Mouse (Mus musculus) liver, embryonic 11.5 days (tissue): ENCODE data around the gene Ret. TPM values are rescaled to one million over a fixed set of nuclear protein-coding genes. Genes with fewer than 3 reads are reported as not detected.
A peak's percentile ranks its signal among the peaks of the same experiment; 100 is the strongest.

Source experiments
- ATAC-seq: fragments of 200-750 bp; cut with Nextera tagmentation; replicated peaks from 2 replicates; pipeline ENCODE4 v1.8.0; 2017; ENCODE audit warnings: moderate number of reproducible peaks, mild to moderate bottlenecking, moderate TSS enrichment, moderate library complexity; ENCODE audit not compliant: low FRiP score
- DNase-seq: peaks from one replicate; pipeline ENCODE4 v3.0.0-alpha.2; 2017; ENCODE audit warnings: low spot score
- H3K27ac ChIP-seq: fragments of 300-500 bp; sonication (generic); 2 replicates; pipeline ENCODE4 v1.5.1; 2014; ENCODE audit warnings: mild to moderate bottlenecking, low read depth, low read length, control low read depth
- H3K27me3 ChIP-seq: fragments of 300-500 bp; sonication (generic); replicated peaks from 2 replicates; pipeline ENCODE4 v1.6.1; 2014; ENCODE audit warnings: low read length, mixed read lengths; ENCODE audit not compliant: control insufficient read depth, insufficient read depth
- H3K36me3 ChIP-seq: fragments of 300-500 bp; sonication (generic); 2 replicates; pipeline ENCODE4 v1.6.1; 2014; ENCODE audit warnings: mild to moderate bottlenecking, low read length, moderate library complexity, mixed read lengths; ENCODE audit not compliant: control insufficient read depth, insufficient read depth
- H3K4me1 ChIP-seq: fragments of 300-500 bp; sonication (generic); replicated peaks from 2 replicates; pipeline ENCODE4 v1.6.1; 2014; ENCODE audit warnings: low read length, mixed read lengths; ENCODE audit not compliant: control insufficient read depth, insufficient read depth
- H3K4me2 ChIP-seq: fragments of 300-500 bp; sonication (generic); 2 replicates; pipeline ENCODE4 v1.6.1; 2014; ENCODE audit warnings: mild to moderate bottlenecking, control low read depth, moderate library complexity
- H3K4me3 ChIP-seq: fragments of 300-500 bp; sonication (generic); 2 replicates; pipeline ENCODE4 v1.5.1; 2014; ENCODE audit warnings: low read depth, low read length, control low read depth
- H3K9ac ChIP-seq: fragments of 300-500 bp; sonication (generic); 2 replicates; pipeline ENCODE4 v1.6.1; 2014; ENCODE audit warnings: low read depth, low read length, control low read depth
- H3K9me3 ChIP-seq: fragments of 300-500 bp; sonication (generic); 2 replicates; pipeline ENCODE4 v1.6.1; 2016; ENCODE audit warnings: low read length, inconsistent platforms, mixed read lengths; ENCODE audit not compliant: control insufficient read depth
- WGBS: fragments of 180-500 bp; shearing (Covaris S2); extraction: QIAGEN DNeasy Blood & Tissue Kit; methylation state at CpG from one replicate; pipeline ENCODE4 v1.1.7; 2014; 5-methylcytosine and 5-hydroxymethylcytosine counted together
- polyA plus RNA-seq: library from polyadenylated mRNA; unstranded; fragments of >200 nt; fragmentation: Nextera tagmentation; extraction: Ambion mirVana; gene quantifications from 2 replicates; pipeline ENCODE4 v1.2.1, GENCODE M21; 2014

The Ret gene
- 0.91 and 0.95 TPM in 2 replicates for polyA plus RNA-seq

DNA sequence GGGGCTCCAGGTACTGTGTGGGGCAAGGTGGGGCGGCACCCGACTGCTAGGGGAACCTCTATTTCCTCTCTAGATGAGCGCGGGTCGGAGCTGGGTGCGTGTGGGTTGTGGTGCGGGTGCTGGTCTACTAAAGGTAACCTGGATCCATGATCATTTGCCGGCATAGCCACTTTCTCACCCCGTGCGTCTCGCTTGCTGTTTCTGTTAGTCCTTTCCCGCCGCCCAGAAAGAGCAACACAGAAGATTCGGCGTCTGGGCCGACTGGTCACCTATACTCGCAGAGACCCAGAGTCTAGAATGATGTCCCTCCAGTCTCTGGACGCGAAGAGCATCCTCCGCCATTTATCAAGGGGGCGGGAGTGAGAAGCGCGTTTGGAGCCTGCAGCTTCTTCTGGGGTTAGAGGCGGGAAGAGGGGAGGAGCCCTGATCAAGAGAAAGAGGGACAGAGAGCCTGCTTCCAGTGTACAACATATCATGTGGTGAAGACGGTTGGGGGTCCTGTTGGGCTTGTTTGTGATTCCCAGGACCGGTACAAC is at the start of gene Ret:
Gene Ret, minus strand, starts transcription at position 279 of the 536 bp plus-strand sequence.
- Histone ChIP-seq H3K4me1 (no peaks in the 10 kb centered on the region), H3K9ac (no peak within 1 kb of the TSS), H3K4me3 (peak within 1 kb of the TSS; percentile 56), H3K27ac (no peak within 1 kb of the TSS), H3K27me3 (peaks cover 71% of the 10 kb centered on the region), H3K4me2 (peak within 1 kb of the TSS; percentile 85), H3K9me3 (no peaks in the 10 kb centered on the region), H3K36me3 (no peaks in the 10 kb centered on the region)
- ATAC-seq = no peak
- 1% methylated on average over 26 of the region's 26 CpGs for WGBS
- DNase-seq = no peak

DNA sequence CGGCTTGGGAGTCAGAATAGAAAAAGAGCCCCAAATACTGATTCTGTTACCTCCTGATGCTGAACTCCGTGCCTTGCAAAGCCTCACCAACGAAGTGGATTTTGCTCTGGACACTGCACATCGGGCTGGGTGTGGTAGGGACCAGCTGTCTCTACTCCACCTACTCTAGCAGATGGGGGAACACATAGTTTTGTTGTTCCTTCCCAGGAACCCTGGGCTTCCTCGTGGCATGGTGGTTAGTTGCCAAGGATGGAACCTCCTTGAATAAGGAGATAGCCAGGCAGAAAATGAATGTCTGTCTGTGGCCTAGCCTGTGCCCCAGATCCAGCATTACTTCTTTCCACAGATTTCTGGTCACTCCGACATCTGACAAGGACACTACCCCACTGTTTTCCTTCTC is 49.6 kb upstream of the Ret start:
- no peak for ATAC-seq
- no peaks in the 10 kb centered on the region for H3K9me3 ChIP-seq
- H3K27me3 ChIP-seq = no peaks in the 10 kb centered on the region
- H3K4me1 ChIP-seq = no peaks in the 10 kb centered on the region
- H3K36me3 ChIP-seq = no peaks in the 10 kb centered on the region
- WGBS = 82% methylated on average over 6 of the region's 6 CpGs
- no peak overlapping the region for H3K9ac ChIP-seq
- H3K4me2 ChIP-seq = no peak overlapping the region
- no peak overlapping the region for H3K27ac ChIP-seq
- DNase-seq = no peak
- H3K4me3 ChIP-seq = no peak overlapping the region

DNA sequence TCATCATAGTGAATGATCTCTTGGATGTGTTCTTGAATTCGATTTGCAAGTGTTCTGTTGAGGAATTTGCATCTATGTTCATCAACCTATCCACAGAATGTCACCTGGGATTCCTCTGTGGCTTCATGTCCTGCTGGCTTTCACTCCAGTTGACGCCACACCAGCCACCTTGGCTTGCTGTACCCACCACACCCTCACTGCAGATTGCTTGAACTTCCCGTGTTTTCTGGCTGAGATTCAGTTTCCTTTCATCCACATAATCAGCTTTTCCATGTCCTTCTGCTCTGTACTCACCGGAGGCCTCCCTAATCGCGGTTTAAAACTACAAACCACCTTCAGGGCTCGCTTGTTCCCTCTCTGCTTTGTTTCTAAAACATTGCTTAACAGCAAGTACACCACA is 46.6 kb upstream of the Ret start:
- H3K27me3 ChIP-seq = no peaks in the 10 kb centered on the region
- H3K4me3 ChIP-seq = no peak overlapping the region
- no peaks in the 10 kb centered on the region for H3K9me3 ChIP-seq
- 71% methylated on average over 7 of the region's 7 CpGs for WGBS
- DNase-seq (no peak), ATAC-seq (no peak)
- no peaks in the 10 kb centered on the region for H3K4me1 ChIP-seq
- no peak overlapping the region for H3K4me2 ChIP-seq
- no peaks in the 10 kb centered on the region for H3K36me3 ChIP-seq
- H3K9ac ChIP-seq = no peak overlapping the region
- H3K27ac ChIP-seq = no peak overlapping the region

DNA sequence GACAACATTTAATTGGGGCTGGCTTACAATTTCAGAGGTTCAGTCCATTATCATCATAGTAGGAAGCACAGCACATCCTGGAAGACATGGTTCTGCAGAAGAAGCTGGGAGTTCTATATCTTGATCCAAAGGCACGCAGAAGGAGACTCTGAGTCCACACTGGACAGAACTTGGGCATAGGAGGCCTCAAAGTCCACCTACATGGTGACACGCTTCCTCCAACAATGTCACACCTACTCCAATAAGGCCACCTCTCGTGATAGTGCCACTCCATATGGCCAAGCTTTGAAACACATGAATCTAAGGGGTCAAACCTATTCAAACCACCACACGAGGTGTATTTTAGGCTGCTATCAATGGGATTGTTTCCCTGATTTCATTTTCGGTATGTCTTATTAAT is 45.4 kb upstream of the Ret start:
- Histone ChIP-seq H3K4me1 (no peaks in the 10 kb centered on the region), H3K4me3 (no peak overlapping the region), H3K4me2 (no peak overlapping the region), H3K9me3 (no peaks in the 10 kb centered on the region), H3K9ac (no peak overlapping the region), H3K36me3 (no peaks in the 10 kb centered on the region), H3K27ac (no peak overlapping the region), H3K27me3 (no peaks in the 10 kb centered on the region)
- DNase-seq (no peak), ATAC-seq (no peak)
- 83% methylated on average over 5 of the region's 5 CpGs for WGBS

DNA sequence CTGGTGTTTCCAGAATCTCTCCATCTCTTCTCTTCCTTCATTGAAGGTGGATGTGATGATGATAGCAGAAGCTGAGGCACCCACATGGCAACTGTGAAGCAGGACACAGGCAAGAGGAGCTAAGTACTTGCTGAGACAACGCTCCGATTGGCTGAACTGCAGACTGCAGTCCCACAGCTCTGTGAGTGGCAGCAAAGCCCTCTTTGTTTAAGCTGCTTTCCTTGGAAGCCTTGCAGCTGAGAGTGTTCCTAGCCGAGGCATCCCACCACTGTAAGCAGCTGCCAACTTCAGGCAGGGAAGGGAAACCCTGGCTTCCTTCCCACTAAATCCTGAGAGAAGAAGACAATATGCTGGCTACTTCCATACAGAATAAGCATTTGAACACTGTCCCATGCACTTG is 28.6 kb upstream of the Ret start:
- H3K4me2 ChIP-seq = no peak overlapping the region
- no peaks in the 10 kb centered on the region for H3K4me1 ChIP-seq
- H3K27ac ChIP-seq = no peak overlapping the region
- H3K9ac ChIP-seq = no peak overlapping the region
- 44% methylated on average over 3 of the region's 3 CpGs for WGBS
- no peaks in the 10 kb centered on the region for H3K27me3 ChIP-seq
- H3K9me3 ChIP-seq = no peaks in the 10 kb centered on the region
- H3K36me3 ChIP-seq = no peaks in the 10 kb centered on the region
- DNase-seq (no peak), ATAC-seq (no peak)
- no peak overlapping the region for H3K4me3 ChIP-seq

DNA sequence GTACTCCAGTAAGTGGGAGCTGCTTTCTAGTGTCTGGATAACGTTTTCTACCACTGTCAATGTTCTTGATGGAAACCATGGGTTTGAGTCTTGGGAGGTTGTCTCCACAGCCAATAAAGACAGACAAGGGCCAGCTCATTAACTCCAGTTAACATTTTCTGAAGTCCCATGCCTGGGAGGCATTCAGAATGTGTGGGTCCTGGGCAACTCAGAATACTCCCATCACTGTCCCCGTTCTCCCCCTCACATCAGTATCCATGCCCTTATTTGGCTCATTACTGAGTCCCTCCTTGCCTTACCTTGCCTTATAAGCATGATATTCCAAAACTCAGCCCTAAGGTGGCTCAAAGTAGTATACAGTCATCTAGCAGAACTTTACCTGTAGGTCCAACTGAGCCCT is 25.0 kb upstream of the Ret start:
- H3K4me3 ChIP-seq = no peak overlapping the region
- H3K27me3 ChIP-seq = no peaks in the 10 kb centered on the region
- ATAC-seq (no peak), DNase-seq (no peak)
- H3K36me3 ChIP-seq = no peaks in the 10 kb centered on the region
- H3K9ac ChIP-seq = no peak overlapping the region
- H3K4me2 ChIP-seq = no peak overlapping the region
- 62% methylated on average over 2 of the region's 2 CpGs for WGBS
- H3K4me1 ChIP-seq = no peaks in the 10 kb centered on the region
- H3K27ac ChIP-seq = no peak overlapping the region
- H3K9me3 ChIP-seq = no peaks in the 10 kb centered on the region

DNA sequence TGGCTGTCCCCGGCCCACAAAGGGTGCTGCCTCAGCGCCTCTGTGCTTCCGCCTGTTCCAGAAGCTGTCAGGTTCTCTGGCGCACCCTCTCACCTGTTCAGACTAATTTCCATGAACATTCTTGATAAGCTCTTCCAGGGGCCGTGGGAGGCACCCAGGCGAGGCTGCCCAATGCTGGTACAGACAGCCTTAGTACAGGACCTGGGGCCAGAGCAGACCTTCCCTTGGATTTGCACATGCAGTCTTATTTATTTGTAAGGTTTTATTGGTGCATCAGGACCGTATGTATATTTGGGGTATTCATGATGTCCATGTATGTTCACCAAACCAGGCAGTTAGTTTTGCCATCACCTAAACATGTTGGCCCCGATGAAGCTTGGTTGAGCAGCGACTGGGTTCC is 18.2 kb upstream of the Ret start:
- no peaks in the 10 kb centered on the region for H3K36me3 ChIP-seq
- 80% methylated on average over 9 of the region's 9 CpGs for WGBS
- no peak overlapping the region for H3K4me3 ChIP-seq
- no peaks in the 10 kb centered on the region for H3K4me1 ChIP-seq
- ATAC-seq (no peak), DNase-seq (no peak)
- no peaks in the 10 kb centered on the region for H3K9me3 ChIP-seq
- H3K27ac ChIP-seq = no peak overlapping the region
- no peak overlapping the region for H3K9ac ChIP-seq
- no peak overlapping the region for H3K4me2 ChIP-seq
- no peaks in the 10 kb centered on the region; the same call in 1 of the 2 replicates for H3K27me3 ChIP-seq

DNA sequence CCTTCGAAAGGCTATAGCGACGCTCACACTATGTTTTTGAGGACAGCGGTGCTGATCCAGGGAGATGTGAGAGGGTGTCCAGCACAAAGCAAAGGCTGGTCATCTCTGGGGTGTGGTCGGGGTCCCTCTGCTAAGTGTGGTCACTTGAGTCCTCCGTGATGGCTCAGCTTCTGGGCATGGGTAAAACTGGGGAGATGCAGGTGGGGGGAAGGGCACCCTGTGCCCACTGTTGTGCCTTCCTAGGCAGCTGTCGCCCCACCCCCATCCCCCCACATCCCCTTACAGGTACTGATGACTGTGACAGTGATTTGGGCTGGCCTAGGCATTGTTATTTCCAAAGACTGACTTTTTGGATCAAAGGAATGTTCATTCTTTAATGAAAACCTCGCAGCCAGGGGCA is 10.8 kb upstream of the Ret start:
- 80% methylated on average over 8 of the region's 8 CpGs for WGBS
- no peak overlapping the region for H3K4me2 ChIP-seq
- H3K4me1 ChIP-seq = no peaks in the 10 kb centered on the region
- no peak overlapping the region for H3K4me3 ChIP-seq
- no peaks in the 10 kb centered on the region; the same call in 1 of the 2 replicates for H3K27me3 ChIP-seq
- no peak overlapping the region for H3K27ac ChIP-seq
- H3K9me3 ChIP-seq = no peaks in the 10 kb centered on the region
- H3K36me3 ChIP-seq = no peaks in the 10 kb centered on the region
- ATAC-seq = no peak
- no peak overlapping the region for H3K9ac ChIP-seq
- DNase-seq = no peak

DNA sequence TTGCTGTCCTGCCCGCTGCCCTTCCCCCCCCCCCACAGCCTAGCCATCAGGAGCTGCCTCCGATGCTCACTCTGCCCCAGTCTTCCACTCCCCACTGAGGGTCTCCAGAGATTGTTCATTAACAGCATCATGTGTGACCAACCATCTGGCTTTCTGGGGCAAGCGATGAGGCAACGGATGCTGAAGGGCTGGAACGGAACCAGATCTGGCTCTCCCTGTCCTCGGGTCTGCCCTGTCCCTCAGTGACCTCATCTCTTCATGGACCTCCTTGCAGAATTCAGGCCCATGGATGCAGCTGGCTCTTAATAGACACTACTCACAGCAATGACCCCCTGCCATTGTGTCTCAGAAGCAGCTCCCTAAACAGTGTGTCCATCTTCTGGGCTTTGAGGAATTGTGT is 8.9 kb upstream of the Ret start:
- Histone ChIP-seq H3K27me3 (no peaks in the 10 kb centered on the region; the same call in 1 of the 2 replicates), H3K27ac (no peak overlapping the region), H3K4me2 (no peak overlapping the region), H3K9ac (no peak overlapping the region), H3K4me3 (no peak overlapping the region), H3K36me3 (no peaks in the 10 kb centered on the region), H3K9me3 (no peaks in the 10 kb centered on the region), H3K4me1 (no peaks in the 10 kb centered on the region)
- DNase-seq (no peak), ATAC-seq (no peak)
- WGBS = 85% methylated on average over 6 of the region's 6 CpGs
